Mouse (Mus musculus) erythroblast, adult 5-6 weeks (primary cell): ENCODE results near the gene Sim1. TPM values are rescaled to one million over a fixed set of nuclear protein-coding genes. Genes with fewer than 3 reads are reported as not detected.

Experiments
- ATAC-seq: replicated peaks from 2 replicates; pipeline ENCODE4 v1.8.0; 2016; ENCODE audit warnings: moderate number of reproducible peaks, mild to moderate bottlenecking, moderate TSS enrichment, inconsistent platforms; ENCODE audit not compliant: poor library complexity, low FRiP score, severe bottlenecking
- total RNA-seq, 2 experiments: library from RNA; stranded (forward) in 1 of 2; stranded (reverse) in 1 of 2; fragments of 150-400 nt in 1 of 2; fragments of 200-764, 138-1000 nt in 1 of 2; gene quantifications; 2 replicates each; pipeline versions ENCODE4 v1.2.3 to v1.2.4; 2015 to 2017; ENCODE audit warnings: low replicate concordance in 2 of 2

Gene Sim1
- 0.42 TPM in 1 of 2 replicates, not detected in the other for total RNA-seq (2015; ENCODE audit: low replicate concordance)
- not detected in 2 replicates for total RNA-seq (2017; ENCODE audit: low replicate concordance)

GRCm38 (mm10) chr10:50894170-50894991 lies at the start of gene Sim1:
Gene Sim1 (plus strand): TSS chr10:50894754.
- no peak for ATAC-seq

- ATAC-seq = no peak
Measured at GRCm38 (mm10) chr10:50868202-50868601, 26.4 kb upstream of the Sim1 start.

GRCm38 (mm10) chr10:50876952-50877351 lies 17.6 kb upstream of the Sim1 start:
- no peak for ATAC-seq

GRCm38 (mm10) chr10:50881476-50882069 lies 13.0 kb upstream of the Sim1 start:
- no peak for ATAC-seq

- no peak for ATAC-seq
Measured at GRCm38 (mm10) chr10:50882366-50882765, 12.2 kb upstream of the Sim1 start.

- ATAC-seq = no peak
Measured at GRCm38 (mm10) chr10:50886305-50886704, 8.2 kb upstream of the Sim1 start.

- no peak for ATAC-seq
Measured at GRCm38 (mm10) chr10:50890621-50891020, 3.9 kb upstream of the Sim1 start.

GRCm38 (mm10) chr10:50891876-50892711 lies 2.5 kb upstream of the Sim1 start:
- ATAC-seq = no peak

- no peak for ATAC-seq
Measured at GRCm38 (mm10) chr10:50892751-50893320, 1.7 kb upstream of the Sim1 start.

GRCm38 (mm10) chr10:50893546-50893945 lies 1.0 kb upstream of the Sim1 start:
- no peak for ATAC-seq

GRCm38 (mm10) chr10:50895091-50895790 lies 687 bp downstream of the Sim1 start:
- ATAC-seq = no peak

- no peak for ATAC-seq
Measured at GRCm38 (mm10) chr10:50895881-50896766, 1.6 kb downstream of the Sim1 start.

GRCm38 (mm10) chr10:50896767-50897390 lies 2.3 kb downstream of the Sim1 start:
- ATAC-seq = no peak

GRCm38 (mm10) chr10:50897530-50898471 lies 3.2 kb downstream of the Sim1 start:
- ATAC-seq = no peak

GRCm38 (mm10) chr10:50898621-50899020 lies 4.1 kb downstream of the Sim1 start:
- no peak for ATAC-seq

GRCm38 (mm10) chr10:50899846-50900745 lies 5.5 kb downstream of the Sim1 start:
- ATAC-seq = no peak
